10 mouse cellular contexts compared by ENCODE assay signal in genomic region chr15:4376221-4376631, GRCm38 (mm10). TPM values are rescaled to one million over a fixed set of nuclear protein-coding genes. Genes with fewer than 3 reads are reported as not detected.
A peak's percentile ranks its signal among the peaks of the same experiment; 100 is the strongest.
DNase-seq lines count a peak whose midpoint lies in the region; ATAC-seq and TF ChIP-seq lines count a peak whose summit lies in the region.
"Had no signal": no experiment of that assay in that cellular context is flagged by ENCODE, and none has a peak within 500 bp of the region (broad histone marks: within the 10 kb centered on the region; RNA-seq: fewer than 3 reads in every experiment).

No protein-coding gene starts in this region.

- intact Hi-C loops in heart, postnatal 10 days (cut with DNase I): no loop called here

- no peaks in the 10 kb centered on the region for H3K36me3 ChIP-seq in heart, embryonic 13.5 days
- no peaks in the 10 kb centered on the region for H3K36me3 ChIP-seq in ES-E14 (ENCODE audit: control insufficient read depth, insufficient read depth, low read length, poor library complexity, severe bottlenecking)
- H3K36me3 ChIP-seq in embryonic facial prominence, embryonic 12.5 days: no peaks in the 10 kb centered on the region
- H3K36me3 ChIP-seq in limb, embryonic 13.5 days: no peaks in the 10 kb centered on the region
- H3K36me3 ChIP-seq: G1E had no signal

- H3K4me3 ChIP-seq in heart, embryonic 13.5 days: peak overlapping the region; percentile 56
- peak overlapping the region; percentile 63 to 67; a peak in 3 of 4 replicates for H3K4me3 ChIP-seq in ES-E14 (ENCODE audit: insufficient read depth in 1 of 2, low read depth in 1 of 2, low read length in 2 of 2, poor library complexity in 1 of 2, severe bottlenecking in 1 of 2)
- peak overlapping the region; percentile 43 for H3K4me3 ChIP-seq in embryonic facial prominence, embryonic 12.5 days
- peak overlapping the region; percentile 50 for H3K4me3 ChIP-seq in limb, embryonic 13.5 days

- peaks cover 6% of the 10 kb centered on the region for H3K4me1 ChIP-seq in heart, embryonic 13.5 days
- peaks cover 2% of the 10 kb centered on the region in 2 experiments; a peak in 1 of 4 replicates for H3K4me1 ChIP-seq in ES-E14 (ENCODE audit: control insufficient read depth in 2 of 2, insufficient read depth in 2 of 2, low read length in 2 of 2, poor library complexity in 1 of 2)
- H3K4me1 ChIP-seq in embryonic facial prominence, embryonic 12.5 days: no peaks in the 10 kb centered on the region
- H3K4me1 ChIP-seq in limb, embryonic 13.5 days: peaks cover 18% of the 10 kb centered on the region

- H3K4me2 ChIP-seq in heart, embryonic 13.5 days: peak overlapping the region; percentile 83
- H3K4me2 ChIP-seq in embryonic facial prominence, embryonic 12.5 days (replicated peaks): peak overlapping the region; percentile 79
- peak overlapping the region; percentile 90 for H3K4me2 ChIP-seq in limb, embryonic 13.5 days (replicated peaks)

- no peak for ATAC-seq in heart, embryonic 13.5 days (ENCODE audit: extremely low read depth, insufficient number of reproducible peaks, low FRiP score, low TSS enrichment)
- ATAC-seq in embryonic facial prominence, embryonic 12.5 days (ENCODE audit: insufficient number of reproducible peaks, insufficient read depth, low FRiP score, low TSS enrichment): no peak
- 0 out of 2 replicates have a peak, but pooled peaks have one; percentile 40 for ATAC-seq in limb, embryonic 13.5 days (ENCODE audit: low FRiP score, low read depth)

- H3K9ac ChIP-seq in heart, embryonic 13.5 days: no peak overlapping the region
- no peak overlapping the region for H3K9ac ChIP-seq in ES-E14 (ENCODE audit: insufficient read depth, low read depth, low read length, poor library complexity, severe bottlenecking)
- no peak overlapping the region for H3K9ac ChIP-seq in embryonic facial prominence, embryonic 12.5 days
- H3K9ac ChIP-seq in limb, embryonic 13.5 days: peak overlapping the region; percentile 61; the same call in 1 of the 2 replicates

- WGBS in heart, embryonic 13.5 days: 17% methylated on average over 8 of the region's 8 CpGs
- WGBS in embryonic facial prominence, embryonic 12.5 days: 10% methylated on average over 8 of the region's 8 CpGs
- 16% methylated on average over 8 of the region's 8 CpGs for WGBS in limb, embryonic 13.5 days

- H3K9me3 ChIP-seq in heart, embryonic 13.5 days: no peaks in the 10 kb centered on the region
- no peaks in the 10 kb centered on the region for H3K9me3 ChIP-seq in ES-E14 (ENCODE audit: control insufficient read depth, insufficient read depth, low read depth, low read length)
- H3K9me3 ChIP-seq in embryonic facial prominence, embryonic 12.5 days: no peaks in the 10 kb centered on the region
- no peaks in the 10 kb centered on the region for H3K9me3 ChIP-seq in limb, embryonic 13.5 days
- H3K9me3 ChIP-seq: G1E had no signal

- peaks cover 14% of the 10 kb centered on the region for H3K27me3 ChIP-seq in heart, embryonic 13.5 days (replicated peaks)
- H3K27me3 ChIP-seq in embryonic facial prominence, embryonic 12.5 days: peaks cover 7% of the 10 kb centered on the region; the same call in 1 of the 2 replicates
- peaks cover 18% of the 10 kb centered on the region for H3K27me3 ChIP-seq in limb, embryonic 13.5 days

- DNase-seq in heart, postnatal 10 days: no peak
- no peak for DNase-seq in ES-E14 (ENCODE audit: low read depth, low spot score)
- no peak for DNase-seq in T-cell, adult 2 months (ENCODE audit: low spot score)
- no peak for DNase-seq in layer of hippocampus, postnatal 14 days (ENCODE audit: low spot score in 2 of 2)
- no peak for DNase-seq in left cerebral cortex, adult 8-10 months (ENCODE audit: low spot score in 2 of 2)

- in situ Hi-C loops in ES-E14 (cut with MboI; ENCODE audit: low sequenced_read_pairs in 2 of 2, unreplicated experiment in 2 of 2): no loop called here

- no peak overlapping the region for H3K27ac ChIP-seq in heart, embryonic 13.5 days (replicated peaks)
- H3K27ac ChIP-seq in ES-E14 (ENCODE audit: insufficient read depth, low read depth, low read length, poor library complexity, severe bottlenecking): no peak overlapping the region
- H3K27ac ChIP-seq in embryonic facial prominence, embryonic 12.5 days: no peak overlapping the region
- no peak overlapping the region for H3K27ac ChIP-seq in limb, embryonic 13.5 days

TF ChIP-seq in ES-E14, 5 proteins besides CTCF, POLR2A, EP300 and RAD21:
- no peak for TF ChIP-seq ZNF384 (IDR thresholded peaks at IDR 0.05; ENCODE audit: low read depth, low read length)
- no peak for TF ChIP-seq MAFK (IDR thresholded peaks at IDR 0.05; ENCODE audit: insufficient read depth, low read depth, low read length)
- no peak for TF ChIP-seq ZC3H11A (IDR thresholded peaks at IDR 0.05; ENCODE audit: borderline replicate concordance, low read depth, low read length)
- no peak for TF ChIP-seq HCFC1 (IDR thresholded peaks at IDR 0.05; ENCODE audit: borderline replicate concordance, insufficient read depth, low read length)
- TF ChIP-seq CHD2 (IDR thresholded peaks at IDR 0.05; ENCODE audit: low read depth, low read length): no peak

RNA-seq across cellular contexts. Expression of gene Plcxd3, which starts 0.9 kb away (rescaled TPM):
- polyA plus RNA-seq in heart, embryonic 13.5 days (2015; fragmentation: Nextera tagmentation; extraction: Ambion mirVana): 0.72 and 0.85 TPM in 2 replicates
- under 1 TPM; 0.24 to 0.40 TPM for total RNA-seq in heart, postnatal 10 days (2021)
- 0.22 and 0.42 TPM in 2 replicates for total RNA-seq in ES-E14 (2012; rRNA removed)
- 4.1 and 4.2 TPM in 2 replicates for polyA plus RNA-seq in embryonic facial prominence, embryonic 12.5 days (2016; fragmentation: Nextera tagmentation; extraction: Ambion mirVana)
- 2.8 and 3.3 TPM in 2 replicates for polyA plus RNA-seq in limb, embryonic 13.5 days (2015; fragmentation: Nextera tagmentation; extraction: Ambion mirVana)
- total RNA-seq in layer of hippocampus, postnatal 14 days (2021): 10 to 100 TPM; 22.7 to 23.6 TPM
- total RNA-seq in left cerebral cortex, adult 8-10 months (2022): 10 to 100 TPM; 31.2 to 35.9 (median 34.6) TPM
- polyA plus RNA-seq: G1E; testis, adult 2 months had no signal

Comparison
In these comparisons a context has a peak if more than half of its experiments do, and no peak if none do; other contexts are left out.
1. RNA of gene Plcxd3, which starts 0.9 kb away (total RNA-seq): 31.2 to 35.9 TPM in left cerebral cortex, adult 8-10 months and 22.7 to 23.6 TPM in layer of hippocampus, postnatal 14 days; 0.24 to 0.40 TPM in heart, postnatal 10 days and 0.22 to 0.42 TPM in ES-E14; every median in the first group is over 10 times any median in the second.
2. Peak in every context shown above with its lines, with median percentiles within 50 percentile points of each other: H3K4me2 ChIP-seq and H3K4me3 ChIP-seq.